In genomic region chr10:80114341-80115284, GRCm38 (mm10) we compare ENCODE assay signal across 8 mouse cellular contexts. TPM values are rescaled to one million over a fixed set of nuclear protein-coding genes. Genes with fewer than 3 reads are reported as not detected.
A peak's percentile ranks its signal among the peaks of the same experiment; 100 is the strongest.
DNase-seq lines count a peak whose midpoint lies in the region; ATAC-seq lines count a peak whose summit lies in the region.

No protein-coding gene starts in this region.

- 0 out of 2 replicates have a peak, but pooled peaks cover 5% of the 10 kb centered on the region for H3K27me3 ChIP-seq in hindbrain, embryonic 14.5 days (ENCODE audit: control insufficient read depth, insufficient read depth, low read length)

- peak overlapping the region; percentile 52 for H3K4me2 ChIP-seq in hindbrain, embryonic 14.5 days (replicated peaks)

- H3K4me1 ChIP-seq in hindbrain, embryonic 14.5 days (replicated peaks; ENCODE audit: control insufficient read depth, insufficient read depth, low read length): peaks cover 30% of the 10 kb centered on the region

- peak overlapping the region; percentile 87 for H3K4me3 ChIP-seq in hindbrain, embryonic 14.5 days (replicated peaks; ENCODE audit: low read length)

- peak; percentile 41; the same call in 1 of the 2 replicates for ATAC-seq in hindbrain, embryonic 14.5 days (ENCODE audit: low FRiP score)

- H3K27ac ChIP-seq in hindbrain, embryonic 14.5 days: peak overlapping the region; percentile 68

- H3K36me3 ChIP-seq in hindbrain, embryonic 14.5 days (replicated peaks; ENCODE audit: control insufficient read depth, insufficient read depth): peaks cover 7% of the 10 kb centered on the region; the same call in 1 of the 2 replicates

- peak overlapping the region; percentile 35 for H3K9ac ChIP-seq in hindbrain, embryonic 14.5 days

- 2% methylated on average over 27 of the region's 27 CpGs for WGBS in hindbrain, embryonic 14.5 days

- no peaks in the 10 kb centered on the region for H3K9me3 ChIP-seq in hindbrain, embryonic 14.5 days (ENCODE audit: control insufficient read depth, low read length)

- peak; percentile 98 for DNase-seq in Muller cell, postnatal 12 days (ENCODE audit: inconsistent ontology term)
- DNase-seq in cerebellum, postnatal 10 days: peak; percentile 96 to 97
- peak; percentile 76 to 78 for DNase-seq in frontal cortex, postnatal 14 days (ENCODE audit: low spot score in 2 of 2)
- DNase-seq in hindbrain, embryonic 14.5 days (ENCODE audit: low spot score): peak; percentile 88
- peak; percentile 82 to 85 for DNase-seq in layer of hippocampus, postnatal 36 days
- peak; percentile 91 to 94 for DNase-seq in lung, postnatal 4 days
- DNase-seq in retina, postnatal 1 day: peak; percentile 93
- peak; percentile 96 for DNase-seq in thymus, postnatal 4 days

RNA-seq across cellular contexts. Expression of gene Stk11, which starts 1.0 kb away (rescaled TPM):
- 20.2 and 24.6 TPM in 2 replicates for polyA plus RNA-seq in hindbrain, embryonic 14.5 days (2014; fragmentation: Nextera tagmentation; extraction: Ambion mirVana)
- total RNA-seq in layer of hippocampus, postnatal 36 days (2021): 10 to 100 TPM; 93.3 to 95.9 TPM

RNA-seq across cellular contexts. Expression of gene Sbno2, which starts 9.2 kb away (rescaled TPM):
- 12.3 and 12.6 TPM in 2 replicates for polyA plus RNA-seq in hindbrain, embryonic 14.5 days (2014; fragmentation: Nextera tagmentation; extraction: Ambion mirVana)
- total RNA-seq in layer of hippocampus, postnatal 36 days (2021): 10 to 100 TPM; 17.2 to 20.7 TPM

RNA-seq across cellular contexts. Expression of gene Atp5d, which starts 23.8 kb away (rescaled TPM):
- 469 and 505 TPM in 2 replicates for polyA plus RNA-seq in hindbrain, embryonic 14.5 days (2014; fragmentation: Nextera tagmentation; extraction: Ambion mirVana)
- total RNA-seq in layer of hippocampus, postnatal 36 days (2021): 100 to 1,000 TPM; 324 to 369 TPM

RNA-seq across cellular contexts. Expression of gene Cbarp, which starts 26.0 kb away (rescaled TPM):
- polyA plus RNA-seq in hindbrain, embryonic 14.5 days (2014; fragmentation: Nextera tagmentation; extraction: Ambion mirVana): 93.4 and 96.4 TPM in 2 replicates
- 100 to 1,000 TPM; 336 to 379 TPM for total RNA-seq in layer of hippocampus, postnatal 36 days (2021)

RNA-seq across cellular contexts. Expression of gene Midn, which starts 33.5 kb away (rescaled TPM):
- polyA plus RNA-seq in hindbrain, embryonic 14.5 days (2014; fragmentation: Nextera tagmentation; extraction: Ambion mirVana): 44.1 and 54.4 TPM in 2 replicates
- 10 to 100 TPM; 58.9 to 62.6 TPM for total RNA-seq in layer of hippocampus, postnatal 36 days (2021)

Comparison
In these comparisons a context has a peak if more than half of its experiments do, and no peak if none do; other contexts are left out.
1. Peak in every context shown above with its lines: DNase-seq, ATAC-seq, H3K4me3 ChIP-seq and H3K27ac ChIP-seq.